Comparison of ENCODE assay signal across 23 mouse cellular contexts in genomic region chr2:132341293-132341692, GRCm38 (mm10). TPM values are rescaled to one million over a fixed set of nuclear protein-coding genes. Genes with fewer than 3 reads are reported as not detected.
DNase-seq lines count a peak whose midpoint lies in the region; ATAC-seq and TF ChIP-seq lines count a peak whose summit lies in the region.
"Had no signal": no experiment of that assay in that cellular context is flagged by ENCODE, and none has a peak within 500 bp of the region (broad histone marks: within the 10 kb centered on the region; RNA-seq: fewer than 3 reads in every experiment).

No protein-coding gene starts in this region.

- H3K9ac ChIP-seq in liver, embryonic 14.5 days (replicated peaks) = no peak overlapping the region
- no peak overlapping the region for H3K9ac ChIP-seq in heart, adult 2 months (ENCODE audit: low read depth, low read length)
- H3K9ac ChIP-seq: embryonic facial prominence, embryonic 12.5 days; hindbrain, embryonic 14.5 days had no signal

- H3K4me1 ChIP-seq in liver, embryonic 14.5 days (replicated peaks; ENCODE audit: control insufficient read depth in 2 of 2, insufficient read depth in 2 of 2, low read length in 1 of 2) = no peaks in the 10 kb centered on the region
- H3K4me1 ChIP-seq in embryonic facial prominence, embryonic 10.5 days = no peaks in the 10 kb centered on the region
- no peaks in the 10 kb centered on the region for H3K4me1 ChIP-seq in heart, adult 2 months (ENCODE audit: control insufficient read depth, insufficient read depth, low read length)
- H3K4me1 ChIP-seq: embryonic facial prominence, embryonic 12.5 days; hindbrain, embryonic 10.5 days had no signal

- TF ChIP-seq EP300 in liver, embryonic 14.5 days (IDR thresholded peaks at IDR 0.05; ENCODE audit: low read depth) = no peak
- TF ChIP-seq EP300 in heart, adult 2 months (IDR thresholded peaks at IDR 0.05; ENCODE audit: insufficient read depth, low read depth, low read length) = no peak

- no peaks in the 10 kb centered on the region for H3K36me3 ChIP-seq in liver, embryonic 14.5 days (replicated peaks; ENCODE audit: control insufficient read depth, insufficient read depth, low read depth)
- no peaks in the 10 kb centered on the region for H3K36me3 ChIP-seq in embryonic facial prominence, embryonic 10.5 days (replicated peaks)
- H3K36me3 ChIP-seq in heart, adult 2 months (ENCODE audit: control insufficient read depth, insufficient read depth, low read length) = no peaks in the 10 kb centered on the region
- H3K36me3 ChIP-seq: embryonic facial prominence, embryonic 12.5 days; hindbrain, embryonic 10.5 days had no signal

- no peak overlapping the region for H3K4me3 ChIP-seq in liver, embryonic 14.5 days (ENCODE audit: insufficient read depth in 1 of 2, low read depth in 2 of 2, low read length in 2 of 2)
- no peak overlapping the region for H3K4me3 ChIP-seq in embryonic facial prominence, embryonic 10.5 days
- no peak overlapping the region for H3K4me3 ChIP-seq in heart, adult 2 months
- H3K4me3 ChIP-seq: embryonic facial prominence, embryonic 12.5 days; hindbrain, embryonic 10.5 days had no signal

- no peaks in the 10 kb centered on the region for H3K27me3 ChIP-seq in liver, embryonic 14.5 days (ENCODE audit: control insufficient read depth, insufficient read depth, low read length)
- no peaks in the 10 kb centered on the region for H3K27me3 ChIP-seq in embryonic facial prominence, embryonic 10.5 days (replicated peaks; ENCODE audit: low read depth, poor library complexity, severe bottlenecking)
- H3K27me3 ChIP-seq in heart, adult 2 months (ENCODE audit: control insufficient read depth, insufficient read depth, low read length) = no peaks in the 10 kb centered on the region
- H3K27me3 ChIP-seq: embryonic facial prominence, embryonic 12.5 days had no signal

- H3K4me2 ChIP-seq in liver, embryonic 14.5 days (ENCODE audit: low read depth) = no peak overlapping the region
- H3K4me2 ChIP-seq: embryonic facial prominence, embryonic 12.5 days; heart, embryonic 11.5 days; hindbrain, embryonic 14.5 days had no signal

- intact Hi-C loops in heart, adult 2 months (cut with DNase I) = no loop called here

- peak; percentile 35; the same call in 1 of the 2 replicates for ATAC-seq in liver, embryonic 14.5 days (ENCODE audit: insufficient read depth)
- ATAC-seq in megakaryocyte-erythroid progenitor cell, adult 5-6 weeks (replicated peaks; ENCODE audit: low FRiP score, low TSS enrichment, poor library complexity, severe bottlenecking) = peak; percentile 41; the same call in 1 of the 2 replicates
- ATAC-seq: forebrain, embryonic 16.5 days; Patski had no signal

- no peak overlapping the region for H3K27ac ChIP-seq in liver, embryonic 14.5 days
- no peak overlapping the region for H3K27ac ChIP-seq in embryonic facial prominence, embryonic 10.5 days (replicated peaks)
- no peak overlapping the region for H3K27ac ChIP-seq in heart, adult 2 months
- H3K27ac ChIP-seq: embryonic facial prominence, embryonic 12.5 days; hindbrain, embryonic 10.5 days; hindbrain, embryonic 14.5 days had no signal

- H3K9me3 ChIP-seq in liver, embryonic 14.5 days (ENCODE audit: control insufficient read depth, low read length) = no peaks in the 10 kb centered on the region
- H3K9me3 ChIP-seq in embryonic facial prominence, embryonic 10.5 days = no peaks in the 10 kb centered on the region
- H3K9me3 ChIP-seq: embryonic facial prominence, embryonic 12.5 days; hindbrain, embryonic 10.5 days had no signal

- no peak for TF ChIP-seq CTCF in liver, embryonic 14.5 days (IDR thresholded peaks at IDR 0.05; ENCODE audit: low read depth)
- no peak for TF ChIP-seq CTCF in heart, adult 2 months (IDR thresholded peaks at IDR 0.05)

- TF ChIP-seq POLR2A in heart, adult 2 months (IDR thresholded peaks at IDR 0.05; ENCODE audit: insufficient read depth, low read depth, low read length) = no peak

- peak; percentile 27 for DNase-seq in 3T3-L1 (ENCODE audit: low read depth, low spot score)
- peak; percentile 11 for DNase-seq in 416B (ENCODE audit: low read depth)
- no peak for DNase-seq in liver, embryonic 14.5 days (ENCODE audit: low read depth in 3 of 3, low spot score in 3 of 3)
- no peak for DNase-seq in embryonic facial prominence, embryonic 10.5 days (ENCODE audit: low spot score)
- DNase-seq in heart, adult 2 months = no peak
- DNase-seq in yolk sac, embryonic 10.5 days (ENCODE audit: low spot score) = no peak
- DNase-seq: adrenal gland, adult 2 months; adrenal gland, postnatal 25 days; cerebellum, adult 18-20 months; cerebellum, adult 9-11 months; embryo, embryonic 11 days; gastrocnemius, postnatal 10 days; heart, adult 18-20 months had no signal

- H3K79me2 ChIP-seq in heart, adult 2 months (replicated peaks; ENCODE audit: control insufficient read depth, insufficient read depth, low read length) = no peaks in the 10 kb centered on the region

- 67% methylated on average over 3 of the region's 3 CpGs for WGBS in liver, embryonic 14.5 days (ENCODE audit: insufficient replicate concordance)
- 94% methylated on average over 3 of the region's 3 CpGs for WGBS in embryonic facial prominence, embryonic 10.5 days
- WGBS in heart, adult 2 months = 58% methylated on average over 3 of the region's 3 CpGs

RNA-seq across cellular contexts. Expression of gene Prokr2, which starts 44.0 kb away (rescaled TPM):
- 0.03 and 0.04 TPM in 2 replicates for polyA plus RNA-seq in liver, embryonic 14.5 days (2012; rRNA removed)
- polyA plus RNA-seq in liver, embryonic 14.5 days (2014; fragmentation: Nextera tagmentation; extraction: Ambion mirVana) = 0.06 TPM in 2 replicates
- not detected in 2 replicates for total RNA-seq in megakaryocyte-erythroid progenitor cell, adult 5-6 weeks (2014; fragmentation: Nextera tagmentation)
- total RNA-seq in megakaryocyte-erythroid progenitor cell, adult 5-6 weeks (2017) = not detected in 2 replicates
- polyA plus RNA-seq in embryonic facial prominence, embryonic 10.5 days (2016; fragmentation: Nextera tagmentation; extraction: Ambion mirVana) = 1.3 and 1.7 TPM in 2 replicates
- under 1 TPM; 0.08 to 0.11 TPM for total RNA-seq in heart, adult 2 months (2021)
- polyA plus RNA-seq in heart, adult 2 months (2012; rRNA removed) = 0.04 and 0.26 TPM in 2 replicates
- total RNA-seq: adrenal gland, postnatal 25 days; gastrocnemius, postnatal 10 days; gastrocnemius, postnatal 4 days; MEL had no signal
- polyA plus RNA-seq: adrenal gland, adult 2 months; C2C12; Patski had no signal

Comparison
In these comparisons a context has a peak if more than half of its experiments do, and no peak if none do; other contexts are left out.
1. DNase-seq: peak in 3T3-L1 (single experiment) and 416B (single experiment); none in liver, embryonic 14.5 days (0 of 3), embryonic facial prominence, embryonic 10.5 days (single experiment), heart, adult 2 months (0 of 2) and yolk sac, embryonic 10.5 days (single experiment).